In genomic region chr17:47512956-47513775, GRCm38 (mm10) we compare ENCODE assay signal across 7 mouse cellular contexts. TPM values are rescaled to one million over a fixed set of nuclear protein-coding genes. Genes with fewer than 3 reads are reported as not detected.
DNase-seq lines count a peak whose midpoint lies in the region; ATAC-seq and TF ChIP-seq lines count a peak whose summit lies in the region.

No protein-coding gene starts in this region.

- no peak for ATAC-seq in heart, embryonic 12.5 days (ENCODE audit: insufficient number of reproducible peaks, low FRiP score)
- no peak for ATAC-seq in liver, embryonic 14.5 days (ENCODE audit: insufficient read depth)
- ATAC-seq in midbrain, embryonic 16.5 days, result no peak

- H3K4me2 ChIP-seq in heart, embryonic 12.5 days, result no peak overlapping the region
- no peak overlapping the region for H3K4me2 ChIP-seq in liver, embryonic 14.5 days (ENCODE audit: low read depth)
- H3K4me2 ChIP-seq in midbrain, embryonic 16.5 days (ENCODE audit: low read length), result no peak overlapping the region

- H3K36me3 ChIP-seq in heart, embryonic 12.5 days, result no peaks in the 10 kb centered on the region
- H3K36me3 ChIP-seq in liver, embryonic 14.5 days (replicated peaks; ENCODE audit: control insufficient read depth, insufficient read depth, low read depth), result no peaks in the 10 kb centered on the region
- H3K36me3 ChIP-seq in midbrain, embryonic 16.5 days (ENCODE audit: control insufficient read depth, insufficient read depth, low read length), result no peaks in the 10 kb centered on the region

- no peaks in the 10 kb centered on the region for H3K27me3 ChIP-seq in heart, embryonic 12.5 days (replicated peaks)
- no peaks in the 10 kb centered on the region for H3K27me3 ChIP-seq in liver, embryonic 14.5 days (ENCODE audit: control insufficient read depth, insufficient read depth, low read length)
- no peaks in the 10 kb centered on the region for H3K27me3 ChIP-seq in midbrain, embryonic 16.5 days (ENCODE audit: control insufficient read depth, insufficient read depth, low read depth, low read length)

- H3K9me3 ChIP-seq in heart, embryonic 12.5 days (replicated peaks), result no peaks in the 10 kb centered on the region
- H3K9me3 ChIP-seq in liver, embryonic 14.5 days (ENCODE audit: control insufficient read depth, low read length), result no peaks in the 10 kb centered on the region
- H3K9me3 ChIP-seq in midbrain, embryonic 16.5 days (replicated peaks; ENCODE audit: control insufficient read depth, low read length, poor library complexity, severe bottlenecking), result no peaks in the 10 kb centered on the region

- TF ChIP-seq EP300 in liver, embryonic 14.5 days (IDR thresholded peaks at IDR 0.05; ENCODE audit: low read depth), result no peak

- H3K4me3 ChIP-seq in heart, embryonic 12.5 days, result no peak overlapping the region
- H3K4me3 ChIP-seq in liver, embryonic 14.5 days (ENCODE audit: insufficient read depth in 1 of 2, low read depth in 2 of 2, low read length in 2 of 2), result no peak overlapping the region
- no peak overlapping the region for H3K4me3 ChIP-seq in midbrain, embryonic 16.5 days (ENCODE audit: low read depth, low read length)

- DNase-seq in urinary bladder, postnatal 14 days (ENCODE audit: low spot score), result peak; percentile 50
- DNase-seq in urinary bladder, postnatal 25 days (ENCODE audit: low spot score), result no peak
- no peak for DNase-seq in liver, embryonic 14.5 days (ENCODE audit: low read depth in 3 of 3, low spot score in 3 of 3)
- DNase-seq in left cerebral cortex, adult 11 months (ENCODE audit: low spot score), result no peak
- DNase-seq in frontal cortex, postnatal 10 days (ENCODE audit: low spot score in 2 of 2), result no peak

- H3K9ac ChIP-seq in heart, embryonic 12.5 days, result peak overlapping the region; percentile 11; the same call in 1 of the 2 replicates
- H3K9ac ChIP-seq in liver, embryonic 14.5 days (replicated peaks), result 0 out of 2 replicates have a peak overlapping the region, but pooled peaks have one; percentile 9
- no peak overlapping the region for H3K9ac ChIP-seq in midbrain, embryonic 16.5 days (ENCODE audit: low read depth, low read length)

- TF ChIP-seq CTCF in liver, embryonic 14.5 days (IDR thresholded peaks at IDR 0.05; ENCODE audit: low read depth), result no peak

- 67% methylated on average over 10 of the region's 10 CpGs for WGBS in heart, embryonic 12.5 days
- 57% methylated on average over 10 of the region's 10 CpGs for WGBS in liver, embryonic 14.5 days (ENCODE audit: insufficient replicate concordance)
- WGBS in midbrain, embryonic 16.5 days, result 76% methylated on average over 10 of the region's 10 CpGs

- peaks cover 60% of the 10 kb centered on the region for H3K4me1 ChIP-seq in heart, embryonic 12.5 days (replicated peaks)
- H3K4me1 ChIP-seq in liver, embryonic 14.5 days (replicated peaks; ENCODE audit: control insufficient read depth in 2 of 2, insufficient read depth in 2 of 2, low read length in 1 of 2), result peaks cover 36 to 47% of the 10 kb centered on the region in 2 experiments
- H3K4me1 ChIP-seq in midbrain, embryonic 16.5 days (ENCODE audit: control insufficient read depth, insufficient read depth, low read length), result no peaks in the 10 kb centered on the region; the same call in 1 of the 2 replicates

- H3K27ac ChIP-seq in heart, embryonic 12.5 days (ENCODE audit: poor library complexity, severe bottlenecking), result peak overlapping the region; percentile 59
- no peak overlapping the region for H3K27ac ChIP-seq in liver, embryonic 14.5 days
- H3K27ac ChIP-seq in midbrain, embryonic 16.5 days (ENCODE audit: low read length), result no peak overlapping the region

RNA-seq across cellular contexts. Expression of gene Ccnd3, which starts 8.3 kb away (rescaled TPM):
- polyA plus RNA-seq in heart, embryonic 12.5 days (2016; fragmentation: Nextera tagmentation; extraction: Ambion mirVana), result 533 and 538 TPM in 2 replicates
- 195 and 227 TPM in 2 replicates for polyA plus RNA-seq in liver, embryonic 14.5 days (2012; rRNA removed)
- 379 and 451 TPM in 2 replicates for polyA plus RNA-seq in liver, embryonic 14.5 days (2014; fragmentation: Nextera tagmentation; extraction: Ambion mirVana)
- polyA plus RNA-seq in midbrain, embryonic 16.5 days (2015; fragmentation: Nextera tagmentation; extraction: Ambion mirVana), result 58.4 and 61.4 TPM in 2 replicates

RNA-seq across cellular contexts. Expression of gene Taf8, which starts 11.1 kb away (rescaled TPM):
- polyA plus RNA-seq in heart, embryonic 12.5 days (2016; fragmentation: Nextera tagmentation; extraction: Ambion mirVana), result 21.1 and 22.1 TPM in 2 replicates
- polyA plus RNA-seq in liver, embryonic 14.5 days (2012; rRNA removed), result 13.8 and 15.5 TPM in 2 replicates
- 10.4 and 11.8 TPM in 2 replicates for polyA plus RNA-seq in liver, embryonic 14.5 days (2014; fragmentation: Nextera tagmentation; extraction: Ambion mirVana)
- polyA plus RNA-seq in midbrain, embryonic 16.5 days (2015; fragmentation: Nextera tagmentation; extraction: Ambion mirVana), result 19.8 and 20.8 TPM in 2 replicates
